Mouse (Mus musculus) c-Kit-positive CD71-positive TER-119-negative erythroid progenitor cells, embryonic 14.5 days (primary cell): Measurements from ENCODE around the gene Paxx.

Experiments used
- DNase-seq: peaks from one replicate; pipeline ENCODE4 v3.0.0-alpha.2; 2013; ENCODE audit warnings: low read depth

Gene Paxx

GRCm38 (mm10) chr2:25482969-25483368 is 22.1 kb upstream of the Paxx start:
- DNase-seq, result no peak

DNA sequence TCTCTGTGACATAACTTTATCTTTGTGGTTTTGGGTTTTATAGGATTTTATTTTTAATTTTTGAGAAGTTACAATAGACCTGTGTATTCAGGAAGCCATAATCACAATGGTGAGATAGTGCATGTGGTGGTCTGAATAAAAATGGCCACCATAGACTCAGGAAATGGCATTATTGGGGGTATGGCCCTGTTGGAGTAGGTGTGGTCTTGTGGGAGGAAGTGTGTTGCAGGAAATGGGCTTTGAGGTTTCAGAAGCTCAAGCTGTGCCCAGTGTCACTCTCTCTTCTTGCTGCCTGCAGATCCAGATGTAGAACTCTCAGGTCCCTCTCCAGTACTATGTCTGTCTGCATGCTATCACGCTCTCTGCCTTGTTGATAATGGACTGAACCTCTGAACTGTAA is 19.6 kb upstream of the Paxx start:
- no peak for DNase-seq

GRCm38 (mm10) chr2:25479551-25480311 is 18.8 kb upstream of the Paxx start:
- DNase-seq, result no peak

- DNase-seq, result no peak
Observed at GRCm38 (mm10) chr2:25477967-25478675, 17.2 kb upstream of the Paxx start.

- no peak for DNase-seq
Observed at GRCm38 (mm10) chr2:25477541-25477940, 16.6 kb upstream of the Paxx start.

- DNase-seq, result no peak
Observed at GRCm38 (mm10) chr2:25472550-25472949, 11.7 kb upstream of the Paxx start.

- no peak for DNase-seq
Observed at GRCm38 (mm10) chr2:25469969-25470368, 9.1 kb upstream of the Paxx start, which contains the start of gene Ptgds. Gene Ptgds (minus strand): TSS chr2:25470046.

DNA sequence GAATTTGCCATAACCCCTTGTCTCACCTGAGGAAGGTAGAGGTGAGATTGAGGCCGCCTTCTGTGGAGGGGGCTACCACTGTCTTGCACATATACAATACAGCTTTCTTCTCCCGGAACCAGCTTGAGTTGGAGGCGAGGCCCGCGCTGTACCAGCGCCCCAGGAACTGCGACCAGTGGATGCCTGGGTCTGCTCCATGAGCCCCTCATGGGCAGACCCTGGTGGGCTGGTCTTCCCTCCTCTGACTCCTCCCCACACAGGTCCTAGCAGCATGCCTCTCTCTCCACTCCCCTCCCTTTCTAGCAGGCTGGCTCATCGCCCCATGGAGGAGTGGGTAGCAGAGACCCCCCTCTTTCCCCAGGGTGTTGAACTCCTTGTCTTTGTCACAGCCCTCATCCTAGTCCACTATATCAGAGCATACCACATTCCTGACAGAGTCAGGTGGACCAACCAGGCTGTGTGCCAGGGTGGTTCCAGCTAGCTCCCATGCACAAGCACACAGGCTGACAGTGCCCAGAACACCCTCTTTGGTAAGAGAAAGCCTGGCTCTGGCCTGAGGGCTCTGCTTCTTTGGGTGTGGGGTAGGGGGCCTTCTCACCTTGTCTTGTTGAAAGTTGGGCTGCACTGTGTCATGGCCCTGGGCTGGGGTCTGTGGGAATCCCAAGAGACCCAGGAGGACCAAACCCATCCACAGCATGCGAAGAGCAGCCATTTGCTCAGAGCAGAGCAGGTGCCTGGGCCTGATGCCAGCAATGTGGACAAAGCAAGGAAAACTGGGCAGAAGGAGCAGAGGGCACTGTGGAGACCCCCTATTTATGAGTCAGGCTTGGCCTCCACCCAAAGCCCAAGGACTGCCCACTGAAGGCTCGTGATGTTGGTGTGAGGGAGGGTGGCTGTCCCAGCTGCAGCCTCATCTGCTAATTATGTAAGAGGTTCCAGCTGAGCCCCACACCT is 8.3 kb upstream of the Paxx start:
- DNase-seq, result no peak

DNA sequence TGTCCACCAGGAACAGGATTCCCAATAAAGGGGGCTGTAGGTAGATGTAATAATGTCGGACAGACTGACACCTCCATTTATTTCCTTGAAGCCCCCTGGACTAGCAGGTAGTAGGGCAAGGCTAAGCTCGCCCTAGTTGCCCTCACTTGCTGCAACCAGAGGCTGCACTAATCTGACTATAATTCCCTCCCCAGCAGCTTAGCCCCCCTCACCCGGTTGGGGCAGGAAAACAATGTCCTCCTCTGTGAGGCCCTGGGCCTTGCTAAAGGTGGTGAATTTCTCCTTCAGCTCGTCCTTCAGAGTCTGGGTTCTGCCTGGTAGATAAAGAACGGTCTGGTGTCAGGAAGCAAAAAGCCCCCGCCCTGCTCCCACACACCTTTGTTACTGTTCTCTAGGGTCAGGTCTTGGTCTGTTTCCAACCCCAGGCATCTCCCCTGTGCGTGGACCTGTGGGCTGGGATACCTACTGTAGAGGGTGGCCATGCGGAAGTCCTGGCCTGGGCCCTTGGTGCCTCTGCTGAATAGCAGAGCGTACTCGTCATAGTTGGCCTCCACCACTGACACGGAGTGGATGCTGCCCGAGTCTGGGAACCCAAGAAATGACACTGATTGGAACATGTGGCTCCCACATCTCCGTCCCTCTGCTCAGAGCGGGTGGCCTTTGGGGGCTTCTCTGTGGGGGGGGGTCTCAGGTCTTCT is 6.9 kb upstream of the Paxx start:
- no peak for DNase-seq

DNA sequence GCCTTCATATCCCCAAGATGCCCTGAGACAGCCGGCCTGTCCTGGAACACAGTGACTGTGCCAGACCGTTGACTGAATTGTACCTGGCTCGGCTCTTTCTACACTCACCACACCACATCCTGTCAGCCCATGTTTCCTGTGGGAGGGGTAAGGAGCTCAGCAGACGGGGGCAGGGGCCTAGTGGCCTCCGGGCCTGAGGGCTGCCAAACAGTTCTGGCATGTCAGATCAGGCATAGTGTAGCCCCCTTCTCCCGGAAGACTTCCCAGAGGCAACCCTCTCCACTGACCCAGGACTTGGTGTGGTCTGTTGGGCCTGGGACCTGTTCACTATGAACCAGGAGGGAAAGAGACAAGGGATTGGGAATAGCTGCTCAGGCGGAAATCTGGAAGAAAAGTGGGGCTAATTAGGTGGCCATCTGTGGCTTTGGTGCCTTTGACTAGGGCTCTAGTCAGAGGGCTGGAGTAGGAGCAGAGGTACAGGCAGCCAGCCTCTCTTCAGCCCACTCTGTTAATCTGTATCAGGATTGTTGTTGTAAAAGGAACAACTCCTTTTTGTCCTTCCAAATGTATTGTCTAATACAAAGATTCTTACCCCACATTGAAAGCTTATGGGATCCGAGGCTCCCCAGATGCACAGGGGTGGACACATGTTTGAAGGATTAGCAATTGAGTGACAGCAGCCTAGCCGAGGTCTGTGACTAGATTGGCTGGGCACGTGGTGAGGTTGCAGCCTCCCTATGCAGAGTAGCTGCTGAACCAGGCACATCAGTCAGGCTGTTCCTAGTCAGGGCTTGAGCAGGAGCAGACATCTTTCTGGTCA is 5.1 kb upstream of the Paxx start:
- no peak for DNase-seq

GRCm38 (mm10) chr2:25465256-25465655 is 4.4 kb upstream of the Paxx start:
- no peak for DNase-seq

- DNase-seq, result no peak
Observed at GRCm38 (mm10) chr2:25463630-25464029, 2.7 kb upstream of the Paxx start.

DNA sequence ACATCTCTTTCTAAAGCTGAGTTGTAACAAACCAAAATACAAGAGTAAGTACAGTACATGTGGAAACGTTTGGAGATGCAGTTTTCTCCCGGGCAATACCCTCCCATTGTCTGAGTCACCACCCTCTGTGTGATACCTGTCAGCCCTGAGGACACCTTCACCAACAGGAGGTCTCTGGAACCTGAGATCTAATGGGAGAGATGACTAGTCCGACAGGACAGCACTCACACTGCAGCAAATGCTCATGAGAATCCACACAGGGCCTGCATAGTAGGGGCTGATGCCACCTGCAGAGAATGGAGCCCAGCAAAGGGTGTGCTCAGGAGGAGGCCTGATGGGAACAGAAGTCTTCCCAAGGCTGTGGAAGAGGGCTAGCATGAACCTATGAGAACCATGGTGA is 513 bp upstream of the Paxx start:
- no peak for DNase-seq

GRCm38 (mm10) chr2:25460135-25460534 is 759 bp downstream of the Paxx start:
- DNase-seq, result no peak

DNA sequence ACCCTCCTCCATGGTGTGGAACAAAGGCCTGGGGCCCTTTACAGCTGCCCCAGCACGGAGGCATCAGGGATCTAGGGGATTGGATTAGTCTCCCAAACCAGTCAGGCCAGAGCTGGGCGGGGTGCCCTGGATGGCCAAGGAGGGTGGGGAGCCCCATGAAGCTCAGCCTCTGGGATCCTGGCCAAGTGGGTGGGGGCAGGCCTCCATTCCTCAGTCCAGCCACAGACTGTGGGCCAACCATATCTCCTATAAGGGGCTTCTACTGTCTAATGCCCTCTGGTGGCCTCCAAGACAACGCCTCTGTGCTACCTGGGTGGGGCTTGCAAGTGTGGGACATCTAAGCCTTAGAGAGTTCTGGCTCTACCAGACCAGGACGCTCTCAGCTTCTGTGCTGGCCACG is 2.0 kb downstream of the Paxx start:
- DNase-seq, result no peak

- DNase-seq, result no peak
Observed at GRCm38 (mm10) chr2:25457022-25457896, 3.6 kb downstream of the Paxx start.

GRCm38 (mm10) chr2:25456205-25456953 is 4.5 kb downstream of the Paxx start, which contains the start of gene Clic3:
Gene Clic3 (plus strand): TSS chr2:25456838.
- no peak for DNase-seq

- no peak for DNase-seq
Observed at GRCm38 (mm10) chr2:25452951-25453350, 7.9 kb downstream of the Paxx start.
